Mouse (Mus musculus) neural tube, embryonic 14.5 days (tissue): ENCODE data around the gene Lsm5. TPM values are rescaled to one million over a fixed set of nuclear protein-coding genes. Genes with fewer than 3 reads are reported as not detected.

Experiments
- ATAC-seq: fragments of 200-750 bp; cut with Nextera tagmentation; 2 replicates; pipeline ENCODE4 v1.8.0; 2017; ENCODE audit warnings: low read depth, mild to moderate bottlenecking, moderate TSS enrichment, moderate library complexity
- H3K27ac ChIP-seq: fragments of 300-500 bp; sonication (generic); 2 replicates; pipeline ENCODE4 v1.5.1; 2014; ENCODE audit warnings: low read depth, mild to moderate bottlenecking, control low read depth, low read length, moderate library complexity, mixed read lengths
- H3K27me3 ChIP-seq: fragments of 300-500 bp; sonication (generic); 2 replicates; pipeline ENCODE4 v1.6.1; 2014; ENCODE audit warnings: low read length; ENCODE audit not compliant: control insufficient read depth, insufficient read depth
- H3K36me3 ChIP-seq: fragments of 300-500 bp; sonication (generic); 2 replicates; pipeline ENCODE4 v1.6.1; 2014; ENCODE audit warnings: low read length, mixed read lengths; ENCODE audit not compliant: control insufficient read depth, insufficient read depth
- H3K4me1 ChIP-seq: fragments of 300-500 bp; sonication (generic); 2 replicates; pipeline ENCODE4 v1.6.1; 2014; ENCODE audit warnings: low read length; ENCODE audit not compliant: control insufficient read depth, insufficient read depth
- H3K4me2 ChIP-seq: fragments of 300-500 bp; sonication (generic); 2 replicates; pipeline ENCODE4 v1.6.1; 2014; ENCODE audit warnings: mild to moderate bottlenecking, low read depth, low read length, control low read depth
- H3K4me3 ChIP-seq: fragments of 300-500 bp; sonication (generic); 2 replicates; pipeline ENCODE4 v1.5.1; 2014; ENCODE audit warnings: low read depth, low read length, control low read depth, mixed read lengths
- H3K9ac ChIP-seq: fragments of 300-500 bp; sonication (generic); replicated peaks from 2 replicates; pipeline ENCODE4 v1.6.1; 2014; ENCODE audit warnings: low read depth, mild to moderate bottlenecking, control low read depth, low read length, mixed read lengths
- H3K9me3 ChIP-seq: fragments of 300-500 bp; sonication (generic); 2 replicates; pipeline ENCODE4 v1.6.1; 2016; ENCODE audit warnings: low read length; ENCODE audit not compliant: control insufficient read depth
- WGBS: fragments of 180-500 bp; shearing (Covaris S2); extraction: QIAGEN DNeasy Blood & Tissue Kit; methylation state at CpG from one replicate; pipeline ENCODE4 v1.1.7; 2014; 5-methylcytosine and 5-hydroxymethylcytosine counted together
- polyA plus RNA-seq: library from polyadenylated mRNA; unstranded; fragments of >200 nt; fragmentation: Nextera tagmentation; extraction: Ambion mirVana; gene quantifications from 2 replicates; pipeline ENCODE4 v1.2.1, GENCODE M21; 2014

Lsm5 gene
- polyA plus RNA-seq, 1 experiment from 2014 or later: 76.4 TPM

GRCm38 (mm10) chr6:56714186-56714573 lies 9.7 kb upstream of the Lsm5 start:
- 59% methylated on average over 7 of the region's 7 CpGs for WGBS
- Histone ChIP-seq H3K36me3 (no peaks in the 10 kb centered on the region), H3K27me3 (no peaks in the 10 kb centered on the region), H3K4me1 (peaks cover 18% of the 10 kb centered on the region), H3K9me3 (no peaks in the 10 kb centered on the region), H3K4me3 (peak overlapping the region; percentile 61), H3K9ac (no peak overlapping the region), H3K4me2 (peak overlapping the region; percentile 65), H3K27ac (peak overlapping the region; percentile 90)
- ATAC-seq: no peak

- H3K9ac ChIP-seq: no peak overlapping the region
- no peak overlapping the region for H3K4me3 ChIP-seq
- H3K4me2 ChIP-seq: no peak overlapping the region
- no peak for ATAC-seq
- no peaks in the 10 kb centered on the region for H3K9me3 ChIP-seq
- no peaks in the 10 kb centered on the region for H3K27me3 ChIP-seq
- H3K4me1 ChIP-seq: no peaks in the 10 kb centered on the region
- no peaks in the 10 kb centered on the region for H3K36me3 ChIP-seq
- whole genome bisulfite sequencing: 77% methylated on average over 4 of the region's 4 CpGs
- no peak overlapping the region for H3K27ac ChIP-seq
These were observed 12.1 kb downstream of the Lsm5 start for GRCm38 (mm10) chr6:56692445-56692844.

- 7% methylated on average over 2 of the region's 2 CpGs for WGBS
- Histone ChIP-seq H3K27me3 (no peaks in the 10 kb centered on the region), H3K27ac (no peak overlapping the region), H3K4me1 (no peaks in the 10 kb centered on the region), H3K9me3 (no peaks in the 10 kb centered on the region), H3K9ac (no peak overlapping the region), H3K4me3 (no peak overlapping the region), H3K36me3 (no peaks in the 10 kb centered on the region), H3K4me2 (no peak overlapping the region)
- peak; percentile 60 for ATAC-seq
These were observed 13.3 kb downstream of the Lsm5 start for GRCm38 (mm10) chr6:56691205-56691604.

DNA sequence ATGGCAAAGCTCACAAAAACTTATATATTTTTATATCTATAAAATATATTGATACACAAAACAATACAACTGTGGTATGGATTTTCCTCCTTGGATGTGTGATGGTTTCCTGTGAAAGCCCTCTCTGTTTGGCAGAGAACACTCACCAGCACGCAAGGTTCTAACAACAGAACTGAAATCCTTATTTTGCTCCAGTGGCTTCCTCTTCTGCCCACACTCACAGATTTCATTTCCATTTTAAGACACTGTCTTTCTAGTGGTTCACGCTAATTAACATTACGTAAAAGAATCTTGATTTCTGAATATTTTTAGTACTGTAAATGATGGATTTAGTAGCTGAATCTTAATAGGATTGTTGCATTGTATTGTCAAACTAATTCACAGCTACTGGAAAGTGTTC lies 16.3 kb downstream of the Lsm5 start:
- no peak overlapping the region for H3K27ac ChIP-seq
- ATAC-seq: no peak
- no peaks in the 10 kb centered on the region for H3K27me3 ChIP-seq
- H3K4me2 ChIP-seq: no peak overlapping the region
- 95% methylated on average over 3 of the region's 3 CpGs for WGBS
- H3K4me1 ChIP-seq: no peaks in the 10 kb centered on the region
- no peaks in the 10 kb centered on the region for H3K36me3 ChIP-seq
- no peak overlapping the region for H3K9ac ChIP-seq
- no peak overlapping the region for H3K4me3 ChIP-seq
- H3K9me3 ChIP-seq: no peaks in the 10 kb centered on the region

DNA sequence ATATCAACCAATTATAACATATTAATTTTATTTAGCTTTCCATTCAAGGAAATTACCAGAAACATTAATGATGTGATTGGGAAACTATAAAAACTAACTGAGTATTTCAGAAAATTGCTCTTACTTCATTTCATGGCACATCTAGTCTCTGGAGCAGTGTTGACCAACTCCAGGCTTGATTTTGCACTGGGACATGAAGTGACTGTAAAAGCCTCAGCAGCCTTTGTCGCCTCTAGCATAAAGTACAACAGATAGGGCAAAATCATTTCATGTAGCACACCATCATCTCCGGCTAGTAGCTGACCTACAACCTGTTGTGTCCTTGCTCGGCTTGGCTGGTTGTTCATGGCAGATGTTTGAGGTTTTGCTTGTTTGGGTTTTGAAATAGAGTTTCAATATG lies 40.1 kb downstream of the Lsm5 start:
- no peak overlapping the region for H3K9ac ChIP-seq
- no peaks in the 10 kb centered on the region for H3K9me3 ChIP-seq
- no peak overlapping the region for H3K4me2 ChIP-seq
- H3K4me1 ChIP-seq: no peaks in the 10 kb centered on the region
- H3K4me3 ChIP-seq: no peak overlapping the region
- WGBS: 88% methylated on average over 3 of the region's 3 CpGs
- no peaks in the 10 kb centered on the region for H3K36me3 ChIP-seq
- H3K27me3 ChIP-seq: no peaks in the 10 kb centered on the region
- H3K27ac ChIP-seq: no peak overlapping the region
- no peak for ATAC-seq

GRCm38 (mm10) chr6:56655393-56655792 lies 49.1 kb downstream of the Lsm5 start:
- Histone ChIP-seq H3K9ac (no peak overlapping the region), H3K4me3 (no peak overlapping the region), H3K27ac (no peak overlapping the region), H3K9me3 (no peaks in the 10 kb centered on the region), H3K27me3 (peaks cover 7% of the 10 kb centered on the region; the same call in 1 of the 2 replicates), H3K4me1 (peaks cover 4% of the 10 kb centered on the region; the same call in 1 of the 2 replicates), H3K4me2 (no peak overlapping the region), H3K36me3 (no peaks in the 10 kb centered on the region)
- WGBS: 85% methylated on average over 8 of the region's 8 CpGs
- no peak for ATAC-seq

DNA sequence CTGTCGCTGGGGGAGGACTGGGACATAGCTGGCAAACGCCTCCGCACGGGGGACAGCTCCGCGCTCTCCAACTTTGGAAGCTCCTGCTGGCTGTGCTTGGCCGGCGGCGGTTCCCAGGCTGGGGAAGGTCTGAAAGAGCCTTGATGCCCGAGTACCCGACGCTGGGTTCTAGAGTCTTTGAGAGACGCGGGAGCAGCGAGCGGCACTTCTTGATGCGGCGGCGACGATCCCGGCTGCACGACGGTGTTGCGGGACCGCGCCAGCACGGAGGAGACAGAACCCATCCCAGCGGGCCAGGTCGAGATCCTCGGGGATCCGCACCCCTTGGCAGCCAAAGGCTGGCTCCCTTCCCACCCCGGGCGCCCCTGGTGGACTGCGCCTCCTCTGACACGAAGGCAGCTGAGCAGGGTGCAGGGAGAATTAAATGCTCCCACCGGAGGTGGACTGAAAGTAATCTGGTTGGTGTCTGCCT lies 52.4 kb downstream of the Lsm5 start:
- no peaks in the 10 kb centered on the region for H3K36me3 ChIP-seq
- no peak overlapping the region for H3K27ac ChIP-seq
- peaks cover 7% of the 10 kb centered on the region; the same call in 1 of the 2 replicates for H3K27me3 ChIP-seq
- H3K9me3 ChIP-seq: no peaks in the 10 kb centered on the region
- H3K4me2 ChIP-seq: peak overlapping the region; percentile 76
- peaks cover 4% of the 10 kb centered on the region; the same call in 1 of the 2 replicates for H3K4me1 ChIP-seq
- peak overlapping the region; percentile 37 for H3K4me3 ChIP-seq
- under 1% methylated on average over 36 of the region's 36 CpGs for WGBS
- ATAC-seq: peak; percentile 66; the same call in 1 of the 2 replicates
- peak overlapping the region; percentile 41; the same call in 1 of the 2 replicates for H3K9ac ChIP-seq

Other genes with a start within 250 kb of the Lsm5 start
- gene Pde1c, start 135.6 kb downstream of the Lsm5 start, polyA plus RNA-seq: 10.9 and 13.5 TPM in 2 replicates
- 50.0 and 54.4 TPM in 2 replicates for gene Avl9, start 10.2 kb upstream of the Lsm5 start, polyA plus RNA-seq
- 32.8 and 35.4 TPM in 2 replicates for gene Kbtbd2, start 93.1 kb upstream of the Lsm5 start, polyA plus RNA-seq
- 20.2 and 47.5 TPM in 2 replicates for gene Fkbp9, start 127.3 kb upstream of the Lsm5 start, polyA plus RNA-seq
- 169 and 180 TPM in 2 replicates for gene Nt5c3, start 219.2 kb upstream of the Lsm5 start, polyA plus RNA-seq
- 0.64 and 0.93 TPM in 2 replicates for gene Vmn1r4, start 219.3 kb upstream of the Lsm5 start, polyA plus RNA-seq